Mouse (Mus musculus): ENCODE data around the gene 1700010B08Rik. TPM values are rescaled to one million over a fixed set of nuclear protein-coding genes. Genes with fewer than 3 reads are reported as not detected.

The 1700010B08Rik gene
- polyA plus RNA-seq, 1 experiment from 2014 or later = not detected

Small RNA genes within 50 kb of the gene (microRNA-seq; reads per million reads assigned to microRNA genes)
- not detected for gene Mir6340

Other genes starting within 250 kb of the 1700010B08Rik start
- gene 1700021F07Rik, start 196.8 kb upstream of the 1700010B08Rik start, polyA plus RNA-seq (2014; fragmentation: Nextera tagmentation; extraction: Ambion mirVana) = not detected in 2 replicates
- gene Ankrd60, start 141.1 kb upstream of the 1700010B08Rik start, polyA plus RNA-seq (2014; fragmentation: Nextera tagmentation; extraction: Ambion mirVana) = not detected in 2 replicates
- 43.6 and 44.1 TPM in 2 replicates for gene Rab22a, start 59.7 kb upstream of the 1700010B08Rik start, polyA plus RNA-seq (2014; fragmentation: Nextera tagmentation; extraction: Ambion mirVana)
- 15.2 and 17.2 TPM in 2 replicates for gene Vapb, start 18.1 kb downstream of the 1700010B08Rik start, polyA plus RNA-seq (2014; fragmentation: Nextera tagmentation; extraction: Ambion mirVana)

Data from neural tube, embryonic 11.5 days (tissue).